Mouse (Mus musculus) thymus, postnatal 4 days (tissue): ENCODE measurements at regions not wholly inside any gene's neighbourhood (a gene's known extent, or its start where the extent isn't known, plus 50 kb on each side); places are given as distances from the start of the nearest gene placed in this dataset.

ENCODE experiments used
- DNase-seq: peaks from one replicate; pipeline ENCODE4 v3.0.0; 2021

DNA sequence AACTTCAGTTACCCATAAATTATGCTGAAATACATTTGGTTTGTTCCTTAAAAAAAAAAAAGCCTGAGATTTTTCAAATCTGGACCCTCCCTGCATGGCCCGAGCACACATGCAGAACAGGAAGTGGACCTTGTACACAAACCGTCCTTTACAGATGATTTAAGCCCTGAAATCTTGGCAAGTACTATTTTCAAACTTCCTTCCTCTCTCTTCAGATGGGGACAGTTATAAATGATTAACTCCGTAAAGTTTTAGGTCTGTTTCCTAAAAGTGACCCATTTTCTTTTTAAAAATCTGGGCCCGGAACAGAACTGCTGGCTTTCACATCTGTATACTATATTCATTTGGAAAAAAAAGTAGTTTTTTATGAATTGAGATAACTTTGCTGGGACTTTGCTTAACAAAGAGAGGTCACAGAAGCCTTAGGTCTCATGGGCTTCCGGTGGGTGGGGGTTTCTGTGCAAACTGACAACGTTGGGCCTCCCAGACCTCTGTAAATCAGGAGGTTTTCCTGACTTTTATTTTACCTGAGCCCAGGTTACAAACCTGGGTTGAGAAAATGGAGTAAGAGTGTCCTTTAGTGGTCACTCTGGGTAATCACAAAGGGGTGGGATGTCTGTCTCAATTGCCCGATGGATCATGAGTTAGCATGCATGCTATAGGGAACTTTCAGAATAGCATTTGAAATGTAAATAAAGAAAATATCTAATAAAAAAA is 368.4 kb downstream of the Ankrd50 start:
- DNase-seq, result peak; percentile 13

DNA sequence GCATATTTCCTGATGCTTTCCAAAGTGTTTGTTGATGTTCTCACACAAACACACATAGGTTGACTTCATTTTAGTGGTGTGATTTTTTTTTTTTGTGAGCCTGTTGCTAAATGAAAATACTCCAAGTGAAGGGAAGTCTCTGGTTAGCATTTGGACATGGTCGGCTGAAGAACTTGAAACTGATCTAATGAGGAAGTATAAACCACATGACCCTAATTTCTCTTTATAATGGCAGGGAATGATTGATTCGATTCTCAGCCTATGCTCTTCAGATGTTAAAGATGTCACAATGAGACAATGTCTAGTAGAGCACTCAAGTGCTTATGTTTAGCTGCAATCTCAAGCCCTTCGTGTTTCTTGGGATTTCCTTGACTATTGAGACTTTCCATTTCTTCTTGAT is 372.1 kb downstream of the Ankrd50 start:
- DNase-seq, result no peak

DNA sequence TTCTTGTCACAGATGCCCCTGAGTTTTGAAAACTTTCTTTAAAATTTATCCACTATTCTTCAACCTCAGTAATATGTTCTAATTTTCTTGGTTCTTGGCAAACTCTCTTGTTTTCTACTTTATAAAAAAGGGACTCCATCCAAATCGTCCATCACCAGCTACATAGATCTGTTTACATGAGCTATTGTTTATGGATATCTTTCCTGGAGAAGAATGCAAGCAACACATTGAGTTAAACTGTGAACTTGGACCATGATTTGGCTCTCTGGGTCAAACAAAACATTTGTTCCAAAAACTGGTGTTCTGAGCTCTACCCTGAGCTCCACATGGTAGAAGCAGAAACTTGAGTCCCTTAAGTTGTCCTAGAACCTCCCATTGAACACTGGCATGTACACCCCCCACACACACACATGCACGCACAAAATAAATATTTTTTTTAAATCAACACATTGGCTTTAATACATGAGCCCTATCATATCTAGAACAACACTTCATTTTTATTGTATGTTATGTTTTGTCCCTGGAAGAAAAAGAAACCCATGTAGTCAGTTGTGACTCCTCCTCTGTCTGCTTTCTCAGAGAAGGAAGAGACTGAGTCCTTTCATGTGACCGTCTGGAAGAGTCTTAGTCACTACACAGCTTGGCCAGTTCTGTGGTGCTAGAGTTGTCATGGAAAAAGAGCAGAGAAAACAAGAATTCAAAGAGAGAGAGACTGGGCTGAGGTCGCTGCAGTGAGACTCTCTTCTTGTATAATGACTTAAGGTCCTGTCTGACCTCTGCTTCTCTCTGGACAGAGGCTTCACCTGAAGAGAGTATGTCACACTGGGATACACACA is 379.4 kb downstream of the Ankrd50 start:
- DNase-seq, result no peak

GRCm38 (mm10) chr3:38104418-38104817 is 380.1 kb upstream of the Gm5148 start:
- DNase-seq, result no peak

DNA sequence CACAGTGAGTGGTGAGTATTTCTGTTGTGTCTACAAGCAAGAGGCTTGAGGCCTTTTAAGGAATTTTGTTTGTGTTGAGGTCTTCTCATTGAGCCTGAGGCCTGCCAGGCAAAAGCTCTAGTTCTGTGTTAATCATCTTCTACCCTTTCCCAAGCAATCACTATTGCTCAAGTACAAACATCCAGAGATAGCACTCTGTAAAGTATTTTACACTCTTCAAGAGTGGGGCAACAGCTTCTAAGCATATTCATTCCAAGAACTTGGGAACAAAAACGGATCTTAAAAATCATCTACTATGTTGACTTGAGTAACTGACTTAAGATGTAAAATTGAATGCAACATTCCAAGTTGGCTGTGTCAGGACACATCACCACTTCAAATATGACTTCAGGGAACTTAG is 378.7 kb upstream of the Gm5148 start:
- no peak for DNase-seq

DNA sequence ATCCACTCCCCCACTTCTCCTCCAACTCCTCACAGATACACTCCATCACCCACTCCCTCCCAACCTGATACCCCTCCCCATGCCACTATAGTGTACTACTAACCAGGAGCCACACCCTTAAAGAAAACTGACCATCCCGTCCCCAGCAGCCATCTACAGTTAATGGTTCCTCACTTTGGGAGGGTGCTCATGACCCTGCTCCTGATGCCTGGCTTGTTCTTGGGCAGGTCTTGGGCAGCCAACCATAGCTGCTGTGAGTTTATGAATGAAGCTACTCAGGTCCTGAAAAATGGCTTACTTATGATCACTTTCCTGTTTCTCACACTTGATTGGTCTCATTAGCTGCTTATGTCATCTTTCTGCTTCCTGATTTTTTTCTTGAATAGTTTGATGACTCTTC is 377.9 kb upstream of the Gm5148 start:
- DNase-seq, result no peak

- peak; percentile 11 for DNase-seq
Measured at GRCm38 (mm10) chr3:38094370-38094979, 370.2 kb upstream of the Gm5148 start.

- no peak for DNase-seq
Measured at GRCm38 (mm10) chr3:38084548-38084947, 360.3 kb upstream of the Gm5148 start.

- no peak for DNase-seq
Measured at GRCm38 (mm10) chr3:38082386-38082785, 358.1 kb upstream of the Gm5148 start.

DNA sequence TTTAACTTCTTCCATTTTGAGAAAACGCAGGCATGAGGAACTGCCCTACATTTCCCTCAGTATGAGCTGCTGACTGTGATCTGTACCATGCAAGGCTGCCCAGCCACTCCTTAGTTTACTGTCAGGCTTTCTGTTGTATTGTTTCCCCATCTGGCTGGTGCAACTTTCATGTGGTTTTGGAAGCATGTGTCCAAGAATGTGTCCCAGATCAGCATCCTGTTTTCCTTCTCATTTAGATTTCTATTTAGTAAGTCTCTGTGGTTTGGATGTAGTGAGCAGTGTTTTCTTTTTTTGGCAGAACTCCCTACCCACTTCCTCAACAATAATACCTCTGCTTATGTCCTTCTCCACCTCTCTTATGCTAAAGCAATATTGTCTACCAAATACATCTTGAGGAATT is 352.5 kb upstream of the Gm5148 start:
- DNase-seq, result no peak

- DNase-seq, result no peak
Measured at GRCm38 (mm10) chr3:38073946-38074345, 349.7 kb upstream of the Gm5148 start.

GRCm38 (mm10) chr3:38055627-38056026 is 331.3 kb upstream of the Gm5148 start:
- no peak for DNase-seq

DNA sequence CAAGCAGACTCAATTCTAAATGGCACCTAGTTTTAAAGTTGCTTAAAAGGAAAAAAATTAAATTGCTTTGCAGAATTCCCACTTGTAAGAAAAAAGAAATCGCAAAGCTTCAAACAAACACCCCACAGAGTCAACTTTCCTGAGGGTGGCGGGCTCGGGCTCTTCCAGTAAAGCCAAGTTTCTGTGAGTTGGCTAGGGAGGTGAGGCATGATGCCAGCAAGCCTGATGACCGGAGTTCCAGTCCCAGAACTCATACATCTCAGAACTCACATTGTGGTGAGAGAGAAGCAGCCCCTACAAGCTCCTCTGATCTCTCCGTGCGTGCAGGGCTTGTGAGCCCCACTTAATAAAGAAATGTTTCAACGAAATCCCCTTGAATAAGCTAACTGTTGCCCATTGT is 328.7 kb upstream of the Gm5148 start:
- no peak for DNase-seq

- DNase-seq, result no peak
Measured at GRCm38 (mm10) chr3:38051748-38052147, 327.5 kb upstream of the Gm5148 start.

DNA sequence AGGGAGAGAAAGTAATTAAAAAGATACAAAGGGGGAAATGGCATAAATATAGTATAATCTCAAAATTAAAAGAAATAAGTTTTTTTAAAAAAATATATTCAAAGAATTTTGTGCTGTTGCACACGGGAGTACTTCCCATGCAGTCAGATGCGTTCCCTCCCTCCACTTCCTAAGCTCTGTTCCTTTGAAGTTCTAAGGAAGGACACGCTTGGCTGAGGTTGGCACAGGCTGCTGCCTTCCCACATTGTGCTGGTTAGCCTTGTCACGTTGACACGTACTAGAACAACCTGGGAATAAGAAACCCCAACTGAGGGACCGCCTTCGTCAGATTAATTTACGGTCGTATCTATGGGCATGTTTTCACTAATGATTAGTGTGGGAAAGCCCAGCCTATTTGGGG is 326.6 kb upstream of the Gm5148 start:
- DNase-seq, result no peak

- no peak for DNase-seq
Measured at GRCm38 (mm10) chr3:38050366-38050765, 326.1 kb upstream of the Gm5148 start.

GRCm38 (mm10) chr3:38049290-38049689 is 325.0 kb upstream of the Gm5148 start:
- DNase-seq, result no peak

DNA sequence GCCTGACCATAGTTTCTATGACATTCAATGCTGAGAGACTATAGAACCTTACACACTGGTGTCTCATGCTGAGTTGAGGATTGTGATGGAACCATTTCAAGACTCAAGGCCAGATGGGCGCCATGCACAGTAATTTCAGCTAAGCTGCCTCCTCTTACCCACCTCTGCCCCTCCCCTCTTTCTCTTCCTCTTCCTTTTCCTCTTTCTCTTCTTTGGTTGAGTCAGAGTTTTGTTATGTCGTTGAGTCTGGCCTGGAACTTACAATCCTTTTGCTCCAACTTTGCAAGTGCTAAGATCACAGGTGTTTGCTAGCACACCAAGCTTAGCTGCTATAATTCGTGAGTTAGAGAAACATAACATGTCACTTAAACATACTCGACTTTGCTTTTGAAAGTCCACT is 323.2 kb upstream of the Gm5148 start:
- no peak for DNase-seq

DNA sequence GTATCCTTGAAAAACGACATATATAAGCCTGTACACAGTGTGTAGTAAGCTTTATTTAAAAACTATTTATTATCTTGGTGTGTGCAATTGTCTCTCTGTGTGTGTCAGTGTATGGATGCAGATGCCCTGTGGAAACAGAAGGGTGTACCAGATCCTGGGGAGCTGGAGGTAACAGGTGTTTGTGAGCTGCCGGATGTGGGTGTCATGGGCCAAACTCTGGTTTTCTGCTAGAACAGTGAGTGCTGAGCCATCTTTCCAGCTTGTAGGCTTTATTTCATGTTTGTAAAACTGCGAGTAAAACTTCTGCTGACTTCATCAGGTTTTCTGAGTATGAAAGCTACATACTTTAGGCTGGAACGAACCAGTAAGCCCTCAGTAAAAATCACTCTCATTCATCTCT is 322.3 kb upstream of the Gm5148 start:
- peak; percentile 36 for DNase-seq

DNA sequence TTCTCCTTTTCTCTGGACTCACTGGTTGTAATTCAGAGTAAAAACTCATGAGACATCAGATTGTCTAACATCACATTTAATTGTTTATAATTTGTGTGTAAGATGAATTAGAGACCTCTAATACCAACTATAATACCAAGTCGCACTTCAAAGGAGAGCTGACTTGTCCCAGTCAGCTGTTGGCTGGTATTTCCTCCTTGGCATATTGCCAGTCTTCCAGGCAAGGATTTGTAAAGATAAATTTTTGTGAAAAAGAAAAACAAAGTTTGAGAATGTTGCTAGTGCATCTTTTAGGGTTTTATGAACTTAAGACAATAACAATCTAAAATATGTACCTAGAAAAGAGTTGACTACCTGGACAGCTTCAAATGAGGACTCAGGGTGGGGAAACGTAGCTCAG is 321.7 kb upstream of the Gm5148 start:
- no peak for DNase-seq

- DNase-seq, result no peak
Measured at GRCm38 (mm10) chr3:38045523-38045922, 321.2 kb upstream of the Gm5148 start.

GRCm38 (mm10) chr3:38044338-38044737 is 320.0 kb upstream of the Gm5148 start:
- DNase-seq, result peak; percentile 65

DNA sequence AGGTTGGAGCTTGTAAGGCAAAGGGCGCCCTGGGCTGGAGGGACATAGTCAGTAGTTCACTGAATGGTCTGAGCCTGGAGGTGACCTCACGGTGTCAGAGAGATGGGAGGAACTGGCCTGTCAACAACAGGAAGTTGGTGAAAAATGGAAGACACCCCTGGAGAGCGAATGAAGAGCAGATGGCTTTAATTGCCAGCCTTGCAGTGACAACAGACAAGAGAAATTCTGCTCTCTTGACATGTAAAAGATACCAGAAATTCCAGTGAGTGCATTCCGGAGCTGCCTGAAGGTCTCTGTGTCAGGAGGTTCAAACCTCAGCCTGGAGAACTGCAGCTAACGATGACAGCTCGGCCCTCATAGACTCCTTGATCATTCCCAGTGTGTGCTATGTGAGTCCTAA is 318.3 kb upstream of the Gm5148 start:
- DNase-seq, result no peak

GRCm38 (mm10) chr3:38036131-38036530 is 311.8 kb upstream of the Gm5148 start:
- DNase-seq, result no peak
